In the genomic region with DNA sequence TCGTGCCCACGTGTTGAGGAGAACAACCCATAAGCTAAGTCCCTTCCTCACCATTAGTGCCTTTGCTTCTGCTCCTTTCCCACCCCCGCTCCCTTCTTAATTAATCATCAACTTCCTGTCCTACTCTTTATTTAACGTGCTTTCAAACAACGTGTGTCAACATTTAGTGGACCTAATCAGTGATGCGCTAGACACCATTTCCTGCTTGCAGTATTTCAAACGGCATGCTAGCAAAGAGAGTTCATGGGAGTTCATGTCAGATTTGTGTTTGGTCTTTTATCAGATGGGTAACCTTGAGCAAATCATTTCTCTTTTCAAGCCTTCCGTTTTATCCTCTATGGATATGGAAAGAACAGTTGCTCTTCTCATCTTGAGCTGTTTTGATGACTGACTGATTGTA, we compare ENCODE assay signal across 17 mouse cellular contexts.
DNase-seq lines count a peak whose midpoint lies in the region; ATAC-seq and TF ChIP-seq lines count a peak whose summit lies in the region.
"Had no signal": no experiment of that assay in that cellular context is flagged by ENCODE, and none has a peak within 500 bp of the region (broad histone marks: within the 10 kb centered on the region; RNA-seq: fewer than 3 reads in every experiment).

No protein-coding gene starts in this region.

- H3K27me3 ChIP-seq in kidney, postnatal 0 days (ENCODE audit: insufficient read depth, low read length) = no peaks in the 10 kb centered on the region
- no peaks in the 10 kb centered on the region for H3K27me3 ChIP-seq in limb, embryonic 12.5 days
- H3K27me3 ChIP-seq in stomach, embryonic 14.5 days (ENCODE audit: control insufficient read depth, insufficient read depth, low read length) = no peaks in the 10 kb centered on the region
- H3K27me3 ChIP-seq: embryonic facial prominence, embryonic 13.5 days; forebrain, embryonic 15.5 days; megakaryocyte, embryonic 14.5 days; neural tube, embryonic 13.5 days had no signal

- 13% methylated on average over 8 of the region's 8 CpGs for WGBS in kidney, postnatal 0 days
- WGBS in limb, embryonic 12.5 days = 18% methylated on average over 8 of the region's 8 CpGs
- WGBS in stomach, embryonic 14.5 days = 21% methylated on average over 8 of the region's 8 CpGs

- no peak for TF ChIP-seq CTCF in kidney, postnatal 0 days (IDR thresholded peaks at IDR 0.05; ENCODE audit: low read depth)

- no peak for ATAC-seq in kidney, postnatal 0 days (replicated peaks; ENCODE audit: low FRiP score, low read depth)
- no peak for ATAC-seq in limb, embryonic 12.5 days (ENCODE audit: insufficient number of reproducible peaks, insufficient read depth, low FRiP score, low TSS enrichment, low read depth)
- ATAC-seq in stomach, embryonic 14.5 days (ENCODE audit: insufficient number of reproducible peaks, insufficient read depth, low FRiP score, low read depth) = 0 out of 2 replicates have a peak, but pooled peaks have one; percentile 37
- ATAC-seq: forebrain, embryonic 15.5 days had no signal

- H3K36me3 ChIP-seq in kidney, postnatal 0 days (ENCODE audit: insufficient read depth, low read length) = no peaks in the 10 kb centered on the region
- H3K36me3 ChIP-seq in limb, embryonic 12.5 days = peaks cover 32% of the 10 kb centered on the region
- 0 out of 2 replicates have a peak, but pooled peaks cover 2% of the 10 kb centered on the region for H3K36me3 ChIP-seq in stomach, embryonic 14.5 days (ENCODE audit: control insufficient read depth, insufficient read depth, low read length)

- no peak overlapping the region for H3K9ac ChIP-seq in kidney, postnatal 0 days (ENCODE audit: low read depth, low read length)
- no peak overlapping the region for H3K9ac ChIP-seq in limb, embryonic 12.5 days (replicated peaks)
- H3K9ac ChIP-seq in stomach, embryonic 14.5 days (replicated peaks; ENCODE audit: low read depth, low read length) = no peak overlapping the region
- H3K9ac ChIP-seq: embryonic facial prominence, embryonic 13.5 days; forebrain, embryonic 15.5 days; neural tube, embryonic 13.5 days had no signal

- peaks cover 7% of the 10 kb centered on the region; the same call in 1 of the 2 replicates for H3K4me1 ChIP-seq in kidney, postnatal 0 days (replicated peaks; ENCODE audit: insufficient read depth, low read length)
- peaks cover 27% of the 10 kb centered on the region for H3K4me1 ChIP-seq in limb, embryonic 12.5 days (replicated peaks)
- peaks cover 11% of the 10 kb centered on the region; the same call in 1 of the 2 replicates for H3K4me1 ChIP-seq in stomach, embryonic 14.5 days (ENCODE audit: control insufficient read depth, insufficient read depth, low read length)

- no peak overlapping the region for H3K4me2 ChIP-seq in kidney, postnatal 0 days (ENCODE audit: low read length)
- H3K4me2 ChIP-seq in limb, embryonic 12.5 days = peak overlapping the region; percentile 2; the same call in 1 of the 2 replicates
- H3K4me2 ChIP-seq in stomach, embryonic 14.5 days (replicated peaks; ENCODE audit: low read depth, low read length) = no peak overlapping the region
- H3K4me2 ChIP-seq: embryonic facial prominence, embryonic 13.5 days; forebrain, embryonic 15.5 days; neural tube, embryonic 13.5 days had no signal

- no peak overlapping the region for H3K27ac ChIP-seq in kidney, postnatal 0 days
- no peak overlapping the region for H3K27ac ChIP-seq in limb, embryonic 12.5 days
- H3K27ac ChIP-seq in stomach, embryonic 14.5 days (ENCODE audit: low read length) = no peak overlapping the region
- H3K27ac ChIP-seq: embryonic facial prominence, embryonic 13.5 days; forebrain, embryonic 15.5 days; neural tube, embryonic 13.5 days had no signal

- no peaks in the 10 kb centered on the region for H3K9me3 ChIP-seq in kidney, postnatal 0 days (replicated peaks; ENCODE audit: low read length)
- H3K9me3 ChIP-seq in limb, embryonic 12.5 days = no peaks in the 10 kb centered on the region
- H3K9me3 ChIP-seq in stomach, embryonic 14.5 days (ENCODE audit: control insufficient read depth, low read depth, low read length) = no peaks in the 10 kb centered on the region
- H3K9me3 ChIP-seq: embryonic facial prominence, embryonic 13.5 days; forebrain, embryonic 15.5 days; megakaryocyte, embryonic 14.5 days; neural tube, embryonic 13.5 days had no signal

- H3K4me3 ChIP-seq in kidney, postnatal 0 days (replicated peaks; ENCODE audit: low read depth, low read length) = no peak overlapping the region
- H3K4me3 ChIP-seq in limb, embryonic 12.5 days (replicated peaks) = no peak overlapping the region
- no peak overlapping the region for H3K4me3 ChIP-seq in stomach, embryonic 14.5 days (ENCODE audit: low read depth, low read length)
- H3K4me3 ChIP-seq: embryonic facial prominence, embryonic 13.5 days; forebrain, embryonic 15.5 days; megakaryocyte, embryonic 14.5 days; neural tube, embryonic 13.5 days had no signal

- DNase-seq in kidney, postnatal 0 days (ENCODE audit: low spot score) = peak; percentile 50
- no peak for DNase-seq in kidney, postnatal 14 days
- DNase-seq in A20 (ENCODE audit: low read depth, low spot score) = peak; percentile 16
- no peak for DNase-seq in c-Kit-positive CD71-positive TER-119-positive erythroid progenitor cells, embryonic 14.5 days (ENCODE audit: low spot score)
- DNase-seq in left cerebral cortex, adult 18-20 months (ENCODE audit: low spot score in 2 of 2) = no peak
- DNase-seq: adrenal gland, adult 8-10 months; cerebellum, adult 9-10 months; gastrocnemius, postnatal 36 days; layer of hippocampus, postnatal 36 days; lung, adult 2 months; midbrain, embryonic 14.5 days had no signal

Comparison
In these comparisons a context has a peak if more than half of its experiments do, and no peak if none do; other contexts are left out.
1. DNase-seq: peak in kidney, postnatal 0 days (single experiment) and A20 (single experiment); none in kidney, postnatal 14 days (single experiment), c-Kit-positive CD71-positive TER-119-positive erythroid progenitor cells, embryonic 14.5 days (single experiment) and left cerebral cortex, adult 18-20 months (0 of 2).